Mouse (Mus musculus) cerebellum, postnatal 14 days (tissue): ENCODE results near the gene Dennd1a.

Experiments used
- DNase-seq, 2 experiments: peaks; one replicate each; pipeline ENCODE4 v3.0.0; 2021; ENCODE audit warnings: mixed read lengths in 2 of 2

Gene Dennd1a

DNA sequence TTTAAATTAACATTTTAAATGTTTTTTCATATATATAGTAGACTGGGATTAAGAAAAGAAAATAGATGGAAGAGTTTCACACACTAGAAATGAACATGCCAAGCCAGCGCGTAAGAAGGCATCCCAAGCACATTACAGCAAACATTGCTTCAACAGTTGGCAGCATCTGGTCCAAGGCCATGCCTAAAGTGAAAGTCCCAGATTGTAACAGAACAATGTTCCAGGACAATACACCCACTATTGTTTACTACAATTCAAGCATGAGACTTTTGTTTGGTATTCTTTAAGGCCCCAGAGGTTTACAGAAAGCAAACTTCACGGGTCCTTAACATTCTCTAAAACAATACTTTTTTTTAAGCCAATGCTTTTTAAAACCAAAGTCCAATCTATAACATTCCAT lies 124.7 kb downstream of the Dennd1a start:
- DNase-seq, result no peak

DNA sequence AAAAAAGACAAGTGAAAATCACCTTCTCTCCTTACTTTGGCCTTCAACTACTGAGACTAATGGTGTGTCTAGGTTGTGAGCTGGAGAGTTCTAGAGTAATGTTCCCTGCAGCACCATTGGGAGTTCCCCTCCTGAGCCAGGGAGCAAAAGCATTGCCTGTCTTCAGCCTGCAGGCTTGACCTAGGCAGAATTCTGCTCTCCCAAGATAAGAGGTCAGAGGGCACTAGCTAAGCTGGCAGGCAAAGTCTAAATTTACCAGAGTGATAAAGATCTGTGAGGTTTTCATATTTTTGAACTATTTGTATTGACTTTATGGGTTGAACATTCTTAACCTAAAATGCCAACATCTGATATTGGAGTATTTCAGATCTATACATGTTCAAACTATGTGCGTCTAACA lies 125.7 kb downstream of the Dennd1a start:
- no peak for DNase-seq

DNA sequence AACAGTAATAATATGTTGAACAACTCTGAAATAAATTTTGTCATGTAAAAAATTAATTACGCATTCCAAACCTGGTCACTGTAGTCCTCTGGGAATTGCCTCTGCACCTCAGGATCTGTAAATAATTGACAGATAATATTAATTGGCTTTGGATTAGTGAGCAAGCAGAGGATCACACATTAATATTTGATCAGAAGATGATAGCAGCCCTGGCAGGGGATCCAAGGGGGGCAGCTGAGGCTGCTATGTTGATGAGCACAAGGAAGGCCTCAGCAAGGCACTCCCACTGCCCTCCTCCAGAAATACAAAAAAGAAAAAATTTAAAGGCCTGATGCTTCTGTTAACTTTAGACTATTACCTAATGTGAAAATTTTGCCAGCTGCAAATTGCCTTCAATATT lies 127.5 kb downstream of the Dennd1a start:
- DNase-seq, result no peak

DNA sequence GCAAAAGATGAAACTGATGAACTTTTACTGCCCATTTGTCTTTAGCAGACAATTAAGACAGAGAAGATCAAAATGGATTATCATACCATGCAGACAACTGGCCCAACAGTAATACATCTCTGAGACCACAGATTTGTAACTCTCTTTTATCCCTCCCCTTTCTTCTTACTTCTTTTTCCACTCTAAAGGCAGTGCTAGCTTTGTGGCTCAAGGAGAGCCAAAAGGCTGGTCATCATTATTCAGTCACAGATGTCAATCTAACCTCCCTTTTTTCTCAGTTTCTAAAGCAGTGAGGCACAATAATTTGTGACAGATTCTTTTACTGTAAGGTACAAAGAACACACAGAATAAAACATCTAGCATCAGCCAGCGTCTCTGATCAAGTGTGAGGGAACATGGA lies 130.2 kb downstream of the Dennd1a start:
- DNase-seq, result no peak

DNA sequence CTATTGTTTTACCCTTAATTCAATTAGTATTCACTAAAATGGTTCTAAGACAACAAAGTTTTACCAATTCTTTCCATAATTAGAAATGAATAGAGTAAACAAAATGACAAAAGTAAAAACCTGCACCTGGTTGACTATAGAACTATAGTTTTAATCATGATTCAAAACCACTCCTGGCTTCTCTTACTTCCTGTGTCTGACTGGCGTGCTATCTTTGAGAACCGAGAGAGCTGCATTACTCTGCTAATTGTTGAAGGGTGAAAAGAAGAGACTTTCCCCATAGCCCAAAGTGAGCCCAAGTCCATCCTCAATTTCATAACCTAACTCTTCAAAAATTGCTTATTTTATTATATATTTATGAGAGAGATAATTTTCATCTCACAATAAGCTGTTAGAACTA lies 131.2 kb downstream of the Dennd1a start:
- DNase-seq, result no peak

DNA sequence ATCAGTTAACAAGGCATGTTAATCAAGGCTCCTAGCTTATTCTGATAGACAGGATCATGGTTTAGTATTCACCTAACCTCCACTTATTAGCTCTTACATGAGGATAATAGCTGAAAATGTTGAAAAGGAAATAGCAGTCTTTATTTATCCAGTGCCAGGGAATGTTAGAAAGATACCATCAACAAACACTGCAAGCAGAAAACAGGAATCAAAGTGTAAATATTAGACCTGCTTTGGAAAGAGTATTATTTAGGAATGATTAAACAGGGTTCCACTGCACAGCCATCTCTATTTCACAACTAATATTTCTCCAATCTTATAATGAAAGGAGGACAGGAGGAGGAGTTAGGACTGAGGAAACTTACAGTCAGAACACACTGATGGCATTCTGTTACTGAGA lies 142.4 kb downstream of the Dennd1a start:
- no peak for DNase-seq

DNA sequence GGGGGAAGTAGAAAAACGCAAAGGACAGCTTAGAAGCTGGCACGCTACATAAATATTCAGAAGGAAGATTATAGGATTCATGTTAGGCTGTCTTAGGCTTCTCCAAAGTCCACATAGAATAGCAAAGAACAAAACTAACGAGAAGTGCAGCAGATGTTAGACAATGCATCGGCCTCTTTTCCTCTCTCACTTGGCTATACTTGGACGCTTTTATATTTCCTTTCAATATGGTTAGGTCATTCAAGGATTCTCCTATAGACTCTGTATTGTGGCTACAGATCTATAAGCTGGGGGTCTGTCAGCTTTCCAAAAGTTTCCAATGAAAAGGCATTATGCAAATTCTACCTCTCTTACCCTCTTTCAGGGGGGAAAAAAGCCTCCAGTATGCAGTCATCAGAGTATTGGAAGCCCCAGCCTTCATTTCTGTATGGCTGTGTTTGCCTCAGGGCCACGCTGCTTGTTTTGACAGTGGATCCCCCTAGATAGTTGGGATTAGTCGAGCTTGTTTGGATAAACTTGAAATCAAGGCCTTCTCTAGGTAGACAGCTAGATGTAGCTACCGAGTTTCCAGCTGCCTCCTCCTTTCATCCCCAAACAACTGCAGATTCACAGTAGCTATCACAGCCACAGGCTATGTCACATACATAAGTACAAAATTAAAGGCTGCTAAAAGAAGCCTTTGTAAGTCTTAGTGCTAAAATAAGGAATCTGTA lies 143.0 kb downstream of the Dennd1a start:
- DNase-seq, result no peak

DNA sequence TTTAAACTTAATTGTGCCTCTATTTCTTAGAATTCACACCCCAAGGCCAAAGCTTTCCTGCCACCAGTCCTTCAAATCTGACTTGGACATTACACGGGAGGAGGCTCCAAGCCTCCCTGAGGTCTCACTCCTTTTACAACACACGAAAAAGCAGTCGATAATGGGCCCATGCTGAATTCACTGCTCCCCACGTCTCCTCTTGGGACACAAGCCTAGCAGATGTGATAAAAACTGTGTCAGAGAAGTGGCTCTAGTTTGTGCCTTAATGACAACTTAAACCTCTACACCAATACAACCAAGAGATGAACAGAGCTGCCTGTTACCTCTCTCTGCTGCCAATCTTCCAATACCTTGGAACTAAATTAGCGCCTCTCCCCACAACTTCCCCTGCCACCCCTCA lies 144.3 kb downstream of the Dennd1a start:
- DNase-seq, result no peak

DNA sequence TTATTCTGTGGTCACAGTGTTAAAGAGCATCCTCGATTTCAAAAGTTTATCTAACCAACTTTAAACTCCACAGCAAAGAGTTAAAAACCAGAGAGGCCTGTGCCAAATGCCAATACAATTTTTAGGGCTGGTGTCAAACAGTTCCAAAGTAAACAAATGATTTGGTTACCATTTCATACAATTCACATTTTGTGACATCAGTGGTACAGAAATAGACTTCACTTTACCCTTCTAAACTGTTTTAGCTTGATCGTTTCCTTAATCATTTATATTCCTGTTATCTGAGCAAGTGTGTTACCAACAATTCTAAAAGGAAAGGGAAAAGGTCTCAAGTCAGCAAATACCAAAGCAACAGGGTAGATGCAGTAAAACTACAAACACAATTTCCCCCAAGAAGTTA lies 145.0 kb downstream of the Dennd1a start:
- no peak for DNase-seq

DNA sequence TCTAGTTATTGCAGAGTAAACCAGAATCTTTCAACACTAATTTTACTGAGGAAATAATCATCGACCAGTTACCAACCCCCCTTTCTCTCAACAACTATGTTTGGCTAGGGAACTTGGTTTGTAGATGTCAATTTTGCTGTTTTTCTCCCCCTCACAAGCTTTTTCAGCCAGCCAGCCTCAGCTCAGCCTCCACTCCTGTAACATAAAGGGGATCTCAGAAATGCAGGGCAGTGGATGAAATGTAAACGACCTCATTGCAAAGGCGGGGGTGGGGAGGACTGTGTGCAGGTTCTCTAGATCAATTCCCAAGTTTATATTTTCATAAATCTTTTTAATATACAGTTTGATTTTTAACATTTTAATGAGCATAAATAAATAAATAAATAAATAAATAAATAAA lies 147.7 kb downstream of the Dennd1a start:
- DNase-seq, result no peak

DNA sequence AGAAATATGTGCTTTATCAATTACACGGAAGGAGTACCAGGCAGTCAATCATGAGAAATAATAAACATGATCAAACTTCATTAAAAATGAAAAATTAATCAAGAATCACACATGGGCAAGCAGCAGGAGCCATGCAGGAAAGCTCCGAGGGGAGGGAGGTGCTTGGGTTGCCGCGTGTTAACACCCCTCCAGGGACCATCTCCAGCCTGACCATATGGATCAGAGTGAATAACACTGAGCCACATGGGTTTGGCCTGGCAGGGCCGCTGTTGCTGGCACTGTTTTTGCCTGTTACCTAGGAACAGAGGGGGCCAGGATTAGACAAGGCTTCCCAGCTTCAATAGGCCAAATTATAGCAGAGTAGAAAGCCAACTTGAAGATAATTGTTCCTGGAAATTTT lies 150.1 kb downstream of the Dennd1a start:
- peak; percentile 83 to 91 for DNase-seq

DNA sequence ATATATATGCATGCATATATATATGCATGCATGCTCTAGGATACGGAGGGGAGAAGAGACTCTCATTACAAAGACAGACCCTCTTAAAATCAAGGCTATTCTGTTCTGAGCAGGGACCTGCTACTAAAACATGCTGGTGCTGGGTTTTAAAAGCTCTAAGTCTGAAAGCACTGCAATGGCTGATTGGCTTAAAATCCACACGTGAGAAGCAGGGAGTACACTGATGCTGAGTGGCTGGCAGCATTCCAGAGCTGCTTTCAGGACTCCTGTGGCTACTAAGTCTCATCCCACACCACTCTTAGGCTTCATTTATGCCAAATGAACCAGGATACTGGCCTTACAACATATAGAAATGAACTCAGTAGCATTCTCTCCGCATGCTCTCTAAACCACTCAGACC lies 151.8 kb downstream of the Dennd1a start:
- peak; percentile 62 to 72 for DNase-seq

DNA sequence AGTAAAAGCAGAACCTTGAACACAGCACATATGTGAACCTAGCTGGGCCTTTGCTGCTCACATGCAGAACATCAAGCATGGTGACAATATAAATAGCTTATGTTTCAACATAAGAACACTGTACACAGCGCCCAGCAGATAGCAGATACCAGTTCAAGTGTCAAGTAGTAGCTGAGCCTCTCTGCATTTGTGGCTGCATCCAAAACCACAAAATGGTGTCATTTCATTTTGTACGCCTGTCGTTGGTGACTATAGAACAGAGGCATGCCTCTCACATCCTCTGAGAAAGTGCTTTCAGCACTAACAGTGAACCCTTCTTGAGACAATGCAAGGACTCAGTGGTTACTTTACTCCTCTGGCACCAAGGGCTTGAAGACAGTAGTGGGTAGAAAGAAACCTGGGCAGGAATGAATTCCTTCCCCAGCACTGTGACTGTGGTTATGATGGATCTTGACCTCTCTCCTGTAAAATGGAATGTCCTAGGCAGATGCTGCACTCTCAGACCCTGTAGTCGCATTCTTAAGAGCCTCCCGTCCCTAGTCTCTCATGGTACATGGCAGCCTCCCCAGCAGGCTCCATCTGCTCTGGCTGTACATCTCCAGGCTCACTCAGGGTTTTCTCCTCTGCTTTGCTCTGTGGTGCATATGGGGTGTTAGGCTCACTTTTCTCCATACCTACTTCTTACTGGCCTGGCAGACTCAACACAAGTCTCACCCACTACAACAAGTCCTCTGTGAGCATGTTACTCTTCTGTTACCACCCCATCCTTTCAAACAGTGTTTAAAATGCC lies 154.0 kb downstream of the Dennd1a start:
- DNase-seq, result peak in 1 of 2 experiments; percentile 28

DNA sequence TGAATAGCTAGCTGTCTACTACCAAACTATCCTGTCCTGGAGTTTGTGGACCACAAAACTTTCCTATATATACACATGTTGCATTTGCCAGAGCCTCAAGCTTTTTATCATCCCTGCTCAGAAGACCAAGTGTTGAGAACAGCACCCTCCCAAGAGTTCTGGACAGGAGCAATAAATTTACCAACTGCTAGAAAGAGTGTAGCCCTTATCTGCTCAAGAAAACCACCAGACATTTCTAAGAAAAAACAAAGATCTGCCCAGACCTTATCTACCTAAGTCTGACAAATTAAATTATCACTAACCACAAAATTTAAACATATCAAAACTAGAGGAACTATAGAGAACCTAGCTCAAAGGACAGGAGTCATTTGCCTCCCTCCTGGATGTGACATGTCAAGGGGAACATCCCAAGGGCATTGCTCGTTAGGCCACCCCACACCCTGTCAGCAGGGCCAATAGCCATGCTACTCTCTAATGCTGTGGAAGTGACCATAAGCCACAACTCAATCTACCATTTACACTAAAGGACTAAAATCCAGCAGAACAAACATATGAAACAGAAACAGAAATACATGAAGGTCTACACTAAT lies 154.9 kb downstream of the Dennd1a start:
- DNase-seq, result no peak

DNA sequence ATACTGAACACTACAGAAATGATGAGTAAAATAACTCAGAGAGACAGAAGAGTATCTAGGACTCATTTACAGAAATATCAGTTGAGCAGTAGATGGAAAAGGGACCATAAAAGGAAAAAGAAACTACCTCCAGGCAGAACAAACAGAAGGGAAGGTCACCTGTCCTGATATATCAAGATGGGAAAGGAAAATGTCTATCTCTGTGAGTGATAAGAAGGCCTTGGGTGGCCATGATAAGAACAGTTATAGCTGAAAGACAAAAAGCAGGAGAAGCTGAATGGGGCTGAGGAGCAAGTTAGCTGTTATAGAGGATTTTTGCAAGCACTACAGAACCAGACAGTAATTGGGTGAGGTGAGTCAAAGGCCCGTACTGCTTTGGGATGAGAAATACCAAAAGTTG lies 155.7 kb downstream of the Dennd1a start:
- no peak for DNase-seq

DNA sequence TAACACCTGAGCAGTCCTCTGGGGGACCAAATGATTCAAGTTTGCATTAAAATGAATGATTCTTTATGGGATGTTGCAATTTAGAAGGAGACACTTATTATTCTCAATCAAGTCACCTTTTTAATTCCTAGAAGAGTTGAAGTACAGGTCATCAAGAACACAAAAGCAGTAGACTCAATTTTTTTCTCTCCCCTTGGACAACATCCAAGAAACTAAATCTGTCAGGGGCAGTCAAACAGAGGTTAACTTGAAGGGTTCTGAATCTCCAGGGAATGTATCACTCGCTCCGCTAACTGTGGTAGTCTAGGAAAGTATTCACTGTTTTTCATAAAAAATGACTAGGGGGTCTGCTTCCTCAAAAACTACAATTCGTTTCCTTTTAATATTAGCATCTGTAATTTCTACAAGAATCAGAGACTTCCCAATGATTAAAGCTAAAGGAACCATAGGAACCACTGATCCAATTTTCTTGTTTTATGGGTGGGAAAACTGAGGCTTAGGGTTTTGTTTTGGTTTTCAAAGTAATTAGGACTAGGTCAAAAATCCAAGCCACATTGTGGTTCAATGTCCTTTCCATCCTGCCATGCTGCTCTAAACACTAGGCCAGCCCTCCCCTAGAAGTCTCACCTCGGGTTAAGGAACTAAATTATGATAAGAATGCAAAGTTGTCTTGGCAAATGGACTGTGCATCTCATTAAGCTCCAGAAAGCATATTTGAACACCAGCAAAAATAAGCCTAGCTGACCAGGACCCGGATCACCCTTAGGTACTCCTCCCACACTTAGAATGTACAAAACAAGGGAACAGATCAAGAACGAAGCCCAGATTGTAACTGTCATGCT lies 157.0 kb downstream of the Dennd1a start:
- no peak for DNase-seq

DNA sequence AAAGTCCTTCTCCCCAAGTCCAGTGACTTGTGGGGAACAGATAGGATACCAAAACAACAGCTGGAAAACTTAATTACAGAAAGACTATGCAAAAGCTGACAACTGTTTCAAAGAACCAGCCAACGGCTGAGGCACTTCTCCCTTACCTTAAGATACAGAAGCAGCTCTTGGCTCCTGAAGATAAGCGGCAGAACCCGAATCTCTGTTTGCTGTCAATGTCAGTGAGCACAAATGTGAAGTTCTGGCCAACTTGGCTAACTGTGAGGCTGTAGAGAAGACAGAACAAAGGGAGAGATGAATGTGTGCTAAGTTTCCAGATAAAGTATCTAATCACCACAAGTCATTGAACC lies 160.8 kb downstream of the Dennd1a start:
- DNase-seq, result no peak

DNA sequence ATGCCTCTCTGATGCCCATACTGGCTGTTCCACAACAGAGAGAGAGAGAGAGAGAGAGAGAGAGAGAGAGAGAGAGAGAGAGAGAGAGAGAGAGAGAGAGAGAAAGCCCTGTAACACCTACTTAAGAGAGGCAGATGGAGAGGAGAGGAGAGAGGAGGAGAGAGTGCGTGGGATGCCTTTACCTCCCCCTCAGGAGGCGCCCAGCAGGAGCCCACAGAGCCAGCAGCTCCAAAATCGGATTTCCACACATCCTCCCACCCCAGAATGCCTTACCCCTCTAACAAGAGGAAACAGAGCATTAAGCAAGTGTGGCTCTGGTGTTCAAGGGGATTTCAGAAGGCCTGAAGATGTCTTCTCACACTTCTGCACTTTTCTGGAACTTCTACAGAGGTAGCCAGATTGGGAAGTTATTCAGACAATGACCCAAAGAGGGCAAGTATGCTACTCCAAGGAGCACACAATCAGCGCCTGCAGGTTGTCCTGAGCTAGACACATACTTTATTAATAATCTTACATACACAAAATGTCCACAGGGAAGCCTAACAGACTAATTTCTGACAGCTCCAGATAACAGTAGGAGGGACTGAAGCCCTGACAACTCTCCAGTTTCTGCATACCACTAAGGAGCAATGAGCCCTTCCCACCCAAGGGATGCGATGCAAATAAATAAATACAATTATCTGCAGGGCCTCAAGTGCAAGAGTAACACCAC lies 161.4 kb downstream of the Dennd1a start:
- no peak for DNase-seq

DNA sequence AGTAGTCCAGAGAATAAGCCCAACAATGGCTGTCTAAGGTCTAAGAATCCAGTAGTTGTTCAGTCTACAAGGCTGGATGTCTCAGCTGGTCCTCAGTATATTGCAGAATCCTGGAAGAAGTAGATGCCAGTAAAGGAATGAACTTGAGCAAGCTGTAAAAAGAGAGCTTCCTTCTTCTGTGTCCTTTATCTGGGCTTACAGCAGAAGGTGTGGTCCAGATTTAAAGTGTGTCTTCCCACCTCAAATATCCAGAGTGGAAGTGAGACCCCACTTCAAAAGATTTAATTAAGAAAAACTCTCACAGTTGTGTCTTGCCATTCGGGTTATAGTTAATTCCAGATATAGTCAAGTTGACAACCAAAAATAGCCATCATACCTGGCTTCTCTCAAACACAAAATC lies 162.5 kb downstream of the Dennd1a start:
- DNase-seq, result no peak

DNA sequence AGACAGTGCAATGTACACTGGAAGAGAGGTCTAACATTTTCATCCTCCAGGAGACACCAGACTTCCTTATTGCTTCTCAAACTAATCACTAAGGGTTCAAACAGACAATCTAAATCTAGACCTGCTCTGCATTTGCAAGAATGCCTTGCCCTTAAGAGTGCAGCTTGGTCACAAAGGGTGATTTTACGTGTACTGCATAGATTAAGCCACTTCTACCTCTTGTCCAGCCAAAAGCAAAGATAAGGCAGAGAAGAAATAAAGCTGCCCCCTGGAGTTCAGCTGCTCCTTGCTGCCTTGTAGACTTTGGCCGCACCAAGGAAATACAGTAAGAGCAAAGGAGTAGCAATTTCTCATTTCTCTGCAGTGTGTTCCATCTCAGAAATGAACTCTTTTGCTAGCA lies 172.2 kb downstream of the Dennd1a start:
- no peak for DNase-seq

DNA sequence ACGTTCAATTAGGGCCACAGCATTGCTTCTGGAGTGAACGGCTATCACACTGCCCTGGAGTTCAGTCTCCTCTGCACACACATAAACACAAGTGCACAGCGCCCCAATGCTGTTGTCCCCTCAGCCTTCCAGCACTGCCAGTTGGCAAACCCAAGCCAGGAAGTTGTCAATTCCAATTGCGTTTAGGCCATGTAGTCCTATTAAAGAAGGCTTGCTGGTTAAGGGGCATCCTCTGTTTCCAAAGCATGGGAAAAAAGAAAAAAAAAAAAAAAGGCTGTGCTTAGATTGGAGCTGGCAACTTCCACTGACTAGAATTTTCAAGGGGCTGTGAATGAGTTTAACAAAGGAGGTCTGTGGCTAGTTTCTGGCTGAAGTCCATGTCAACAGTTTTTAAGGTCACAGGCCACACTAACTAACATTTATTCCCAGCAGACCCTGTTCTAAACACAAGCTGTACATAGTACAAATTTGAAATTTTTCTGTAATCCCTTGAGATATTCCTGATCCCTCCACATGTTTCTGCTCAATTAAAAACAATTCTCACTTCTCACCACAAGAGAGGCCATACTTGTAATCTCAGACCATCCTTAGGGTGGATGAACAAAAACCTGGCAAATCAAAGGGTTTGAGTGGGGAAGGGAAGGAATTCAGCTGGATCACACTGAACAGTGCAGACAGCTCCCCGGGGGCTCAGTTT lies 175.4 kb downstream of the Dennd1a start:
- no peak for DNase-seq

DNA sequence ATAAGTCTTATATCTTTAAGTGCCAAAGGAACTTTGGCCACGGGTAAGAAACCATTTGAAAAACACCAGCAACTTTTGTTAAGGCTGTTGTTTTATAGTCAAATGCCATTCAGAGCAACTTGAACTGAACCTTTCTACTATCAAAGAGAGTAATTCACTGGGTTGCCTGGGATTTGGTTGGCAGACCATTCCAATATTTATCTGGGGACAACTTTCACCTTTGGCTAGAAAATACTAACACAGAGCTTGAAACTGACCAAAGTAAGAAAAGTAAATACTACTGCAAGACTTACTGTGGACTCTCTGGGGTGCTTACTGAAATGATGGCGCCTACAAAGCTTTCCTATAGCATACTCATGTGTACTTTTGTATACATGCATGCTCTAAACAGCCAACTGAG lies 178.6 kb downstream of the Dennd1a start:
- no peak for DNase-seq
